Mouse (Mus musculus): ENCODE results near the gene Mctp2.

Mctp2 gene

DNA sequence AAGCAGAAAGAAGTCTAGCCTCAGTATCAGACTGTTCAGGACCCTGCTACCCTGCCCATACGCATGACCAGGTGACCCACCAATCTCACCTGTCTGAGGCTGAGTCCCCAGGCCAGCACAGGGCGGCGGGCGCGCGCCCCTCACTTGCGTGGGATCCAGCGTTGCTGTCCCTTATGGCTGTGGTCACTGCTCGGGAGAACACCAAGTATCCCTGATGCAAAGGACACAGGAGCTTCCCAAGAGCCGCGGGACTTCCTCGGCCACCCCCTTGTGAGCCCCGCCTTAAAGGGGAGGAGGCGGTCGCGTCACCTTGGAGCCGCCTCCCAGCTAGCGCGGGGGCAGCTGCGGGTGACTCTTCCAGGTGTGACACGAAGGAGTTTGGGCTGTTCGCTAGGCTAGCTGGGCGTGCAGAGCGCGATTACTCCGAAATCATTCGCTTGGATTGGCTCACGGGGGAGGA is at the start of gene Mctp2:
TSS of gene Mctp2 (minus strand) at position 227 of the 460 bp plus-strand sequence.
- in situ Hi-C loops (cut with MboI, MseI): loop anchor here (10.0 kb wide), 1 partner anchor 1218 kb away; no protein-coding TSS in a partner anchor

DNA sequence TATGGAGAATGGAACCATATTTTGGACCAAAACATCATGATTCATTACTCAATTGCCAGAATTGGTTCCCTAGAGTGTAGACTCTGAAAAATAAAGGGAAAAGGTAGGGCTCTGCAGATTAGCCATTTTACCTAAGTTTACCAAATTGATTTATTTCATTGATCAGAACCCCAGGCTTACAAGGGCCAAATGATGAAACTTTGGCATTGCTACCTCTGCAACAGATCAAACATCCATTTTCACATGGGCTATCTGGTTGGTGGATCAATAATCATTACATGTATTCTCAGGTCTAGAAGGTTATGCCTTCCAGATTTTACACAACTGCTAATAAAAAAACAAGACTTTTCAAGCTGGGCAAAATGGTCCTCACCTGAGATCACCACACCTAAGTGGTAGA is 39.5 kb upstream of the Mctp2 start:
- in situ Hi-C loops (cut with MboI, MseI): no loop called here

DNA sequence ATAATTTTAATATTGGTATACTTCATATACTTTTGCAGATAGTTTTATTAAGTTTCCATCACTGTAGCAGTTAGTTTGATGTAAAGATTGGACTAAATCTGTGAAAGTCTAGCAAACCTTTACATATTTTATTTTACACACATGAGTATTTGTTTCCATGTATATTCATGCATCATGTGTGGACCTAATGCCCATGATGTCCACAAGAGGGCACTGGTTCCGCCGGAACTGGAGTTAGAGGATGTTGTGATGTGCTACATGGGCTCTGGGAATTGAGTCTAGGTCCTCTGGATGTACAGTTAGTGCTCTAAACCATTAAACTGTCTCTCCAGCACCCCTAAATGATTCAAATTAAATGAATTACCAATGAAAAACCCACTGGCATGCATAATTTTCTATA is 37.3 kb upstream of the Mctp2 start:
- in situ Hi-C loops (cut with MboI, MseI): no loop called here

DNA sequence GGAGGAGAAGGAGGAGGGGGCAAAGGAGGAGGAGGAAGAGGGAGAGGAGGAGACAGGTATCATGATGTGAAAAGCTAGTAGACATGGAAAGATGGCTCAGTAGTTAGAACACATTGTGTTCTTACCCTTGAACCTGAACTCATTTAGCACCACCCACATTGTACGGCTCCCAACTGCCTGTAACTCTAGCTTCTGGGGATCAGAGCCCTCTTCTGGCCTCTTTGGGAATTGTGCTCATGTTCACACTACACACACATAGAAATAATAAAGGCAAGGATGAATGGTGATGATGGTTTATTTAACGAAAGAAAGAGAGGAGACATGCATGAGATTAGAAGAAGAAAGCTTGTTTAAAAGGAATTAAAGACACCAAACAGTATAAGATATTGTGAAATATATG is 36.4 kb upstream of the Mctp2 start:
- in situ Hi-C loops (cut with MboI, MseI): no loop called here

DNA sequence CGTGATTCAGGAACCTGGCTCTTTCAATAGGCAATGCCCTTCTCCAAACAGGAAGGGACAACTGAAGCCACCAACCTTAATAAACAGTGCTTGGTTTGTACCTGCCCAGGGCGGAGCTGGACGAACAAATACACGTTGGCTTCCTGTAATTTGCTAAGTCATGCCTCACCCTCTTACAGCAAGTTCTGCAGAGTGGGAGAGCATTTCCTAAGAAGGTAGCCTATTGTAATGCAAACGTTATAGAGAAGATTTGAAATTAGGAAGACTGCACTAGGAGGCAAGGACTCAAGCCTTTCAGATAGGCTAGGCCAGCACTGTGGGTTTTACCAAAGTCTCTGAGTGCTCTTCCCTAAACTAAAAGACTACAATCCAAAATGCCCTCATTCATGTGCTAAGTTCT is 19.6 kb upstream of the Mctp2 start:
- in situ Hi-C loops (cut with MboI, MseI): no loop called here

DNA sequence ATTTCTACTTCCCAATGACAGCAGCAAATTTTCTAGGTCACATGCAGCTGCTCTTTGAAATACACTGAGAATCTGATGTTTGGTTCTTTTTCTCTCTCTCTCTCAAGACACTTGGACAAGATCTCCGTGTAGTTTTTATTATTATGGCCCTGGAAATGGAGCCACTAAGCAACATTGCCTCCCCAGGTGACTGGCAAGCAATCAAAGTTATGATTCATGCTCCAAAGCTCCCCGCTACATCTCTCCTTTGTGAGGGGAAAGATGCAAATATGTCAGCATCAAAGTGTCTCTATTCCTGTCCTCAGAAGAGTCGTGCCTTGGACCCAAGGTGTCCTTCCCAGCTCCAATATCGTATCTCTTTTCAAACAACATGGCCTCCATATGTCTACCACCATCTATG is 14.5 kb upstream of the Mctp2 start:
- in situ Hi-C loops (cut with MboI, MseI): no loop called here

DNA sequence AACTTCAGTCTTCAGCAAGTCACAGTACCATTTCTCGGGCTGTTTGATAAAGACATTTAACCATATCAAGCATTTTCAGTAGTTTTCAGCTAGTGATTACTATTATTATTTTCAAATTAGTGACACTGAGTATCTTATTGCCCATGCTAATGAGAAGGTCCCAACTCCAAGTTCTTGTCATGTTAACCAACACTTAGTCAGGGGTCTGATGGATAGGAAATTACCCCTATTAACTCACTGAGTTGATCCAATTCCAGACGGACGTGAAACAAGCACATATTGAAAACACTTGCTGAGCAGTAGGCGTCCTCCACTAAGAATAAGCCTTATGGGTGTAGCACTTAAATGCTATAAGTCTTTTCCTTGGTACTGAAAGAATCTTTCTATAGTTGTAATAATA is 14.0 kb upstream of the Mctp2 start:
- in situ Hi-C loops (cut with MboI, MseI): no loop called here

DNA sequence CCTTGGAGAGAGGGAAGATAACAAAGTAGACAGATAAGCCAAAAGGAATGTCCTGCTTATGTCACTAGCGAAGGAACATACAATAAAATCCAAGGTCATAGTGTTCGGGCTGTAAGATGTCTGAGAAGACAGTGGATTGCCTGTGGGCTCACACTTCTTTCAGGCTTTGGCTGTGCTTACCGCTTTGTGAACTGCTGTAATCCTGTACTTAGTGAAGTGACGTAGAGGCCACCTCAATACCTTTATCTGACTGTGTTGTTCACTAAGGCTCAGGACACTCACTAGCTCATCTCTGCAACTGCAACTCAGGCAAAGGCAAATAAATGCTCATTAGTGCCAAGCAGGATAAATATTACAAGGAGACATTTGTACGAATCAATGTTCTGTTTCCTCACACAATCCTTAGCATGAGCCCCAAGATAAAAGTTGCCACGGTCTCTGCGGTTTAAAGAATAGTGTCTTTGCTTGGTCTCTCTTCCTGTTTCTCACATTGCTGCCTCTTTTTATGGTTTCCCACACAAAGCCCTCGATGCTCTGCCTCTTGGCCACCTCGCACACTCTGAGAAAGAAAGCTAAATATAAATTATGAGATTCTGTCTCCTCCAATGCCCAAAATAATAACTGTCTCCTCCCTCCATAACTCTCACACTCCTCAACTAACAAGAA is 8.1 kb upstream of the Mctp2 start:
- in situ Hi-C loops (cut with MboI, MseI): no loop called here

DNA sequence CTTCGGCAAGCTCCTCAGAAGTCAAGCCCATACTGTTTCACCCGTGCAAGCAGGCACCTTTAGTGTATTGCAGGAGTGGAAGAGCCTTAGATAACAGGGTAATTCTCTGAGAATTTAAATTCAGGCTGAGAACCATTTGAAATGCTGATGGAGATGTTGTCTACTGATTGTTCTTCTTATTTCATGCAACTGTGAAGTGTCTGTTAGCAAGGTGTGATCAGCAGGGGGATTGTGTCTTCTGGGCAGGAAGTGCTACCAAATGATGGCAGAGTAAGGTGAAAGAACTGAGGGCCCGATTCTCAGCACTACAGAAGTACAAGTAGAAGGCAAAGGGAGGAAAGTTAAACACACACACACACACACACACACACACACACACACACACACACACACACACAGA is 7.5 kb upstream of the Mctp2 start:
- in situ Hi-C loops (cut with MboI, MseI): no loop called here

DNA sequence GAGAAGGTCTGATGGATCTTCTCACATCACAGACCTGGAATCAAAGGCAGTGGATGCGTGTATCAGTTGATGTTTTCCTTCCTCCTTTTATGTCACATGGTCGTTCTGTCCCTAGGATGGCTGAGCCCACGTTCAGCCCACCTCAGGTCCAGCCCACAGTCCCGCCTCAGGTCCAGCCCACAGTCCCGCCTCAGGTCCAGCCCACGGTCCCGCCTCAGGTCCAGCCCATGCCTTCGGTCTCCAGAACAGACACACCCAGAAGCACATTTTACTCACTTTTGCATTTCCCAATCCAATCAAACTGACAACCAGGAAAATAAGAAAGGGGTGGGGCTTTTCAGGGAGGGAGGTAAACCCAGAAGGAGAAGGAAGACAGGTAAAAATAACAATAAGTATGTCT is 5.2 kb upstream of the Mctp2 start:
- in situ Hi-C loops (cut with MboI, MseI): no loop called here

DNA sequence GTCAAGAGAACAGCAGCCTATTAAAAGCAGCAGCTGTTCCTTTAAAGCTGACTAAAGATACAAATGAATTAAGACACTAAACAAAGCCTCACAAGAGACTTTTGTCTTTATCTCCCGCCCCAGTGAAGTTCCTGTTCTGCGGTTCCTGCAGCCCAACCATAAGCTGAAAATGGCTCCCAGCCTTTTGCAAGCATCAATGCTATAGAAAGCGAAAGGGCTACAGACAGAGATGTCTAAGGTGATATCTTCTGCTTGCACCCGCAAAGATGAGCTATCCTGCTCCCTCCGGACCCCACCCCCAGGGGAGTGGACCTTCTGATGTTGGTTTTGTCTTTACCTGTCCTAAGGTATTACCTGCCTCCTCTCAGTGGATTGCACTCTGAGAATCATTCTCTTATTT is 1.7 kb upstream of the Mctp2 start:
- in situ Hi-C loops (cut with MboI, MseI): loop anchor here (10.0 kb wide), 1 partner anchor 1217 kb away; no protein-coding TSS in a partner anchor

DNA sequence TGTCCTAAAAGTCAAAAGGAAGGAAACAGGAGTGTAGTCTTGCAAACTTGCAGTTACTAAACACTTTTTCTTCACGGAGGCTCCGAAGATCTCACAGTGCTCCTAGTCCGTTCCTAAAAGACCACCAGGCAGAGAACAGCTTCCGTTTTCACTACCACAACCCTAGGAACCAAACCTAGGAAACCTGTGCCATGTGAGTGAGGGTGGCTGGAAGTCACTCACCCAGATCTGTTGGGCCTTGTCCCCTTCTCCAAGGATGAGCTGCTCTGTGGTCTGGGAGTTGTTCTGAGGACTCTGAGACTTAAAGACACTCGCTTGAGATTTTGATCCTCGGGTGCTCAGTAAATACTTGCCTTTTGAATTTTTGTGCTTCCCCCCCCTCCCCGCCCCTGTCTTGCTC is 439 bp upstream of the Mctp2 start:
- in situ Hi-C loops (cut with MboI, MseI): loop anchor here (10.0 kb wide), 1 partner anchor 1218 kb away; no protein-coding TSS in a partner anchor

DNA sequence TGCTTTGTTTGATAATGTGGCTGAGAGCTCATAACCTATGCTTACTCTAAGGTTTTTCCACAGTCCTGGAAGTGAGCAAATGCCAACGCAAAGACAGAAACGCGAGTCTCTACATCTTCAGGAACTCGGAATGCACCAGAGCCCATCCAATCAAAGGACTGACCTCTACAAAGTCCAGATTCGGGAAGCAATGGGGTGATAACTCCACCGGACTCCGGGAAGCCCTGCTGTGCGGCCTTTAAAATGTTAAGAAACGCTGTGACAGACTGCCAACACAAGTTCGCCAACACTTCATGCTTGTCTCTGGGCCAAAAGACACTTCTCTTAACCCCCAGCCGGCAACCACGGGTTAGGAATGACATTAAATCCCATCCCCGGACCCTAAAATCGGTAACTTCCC is 437 bp downstream of the Mctp2 start:
- in situ Hi-C loops (cut with MboI, MseI): loop anchor here (10.0 kb wide), 1 partner anchor 1219 kb away; no protein-coding TSS in a partner anchor

DNA sequence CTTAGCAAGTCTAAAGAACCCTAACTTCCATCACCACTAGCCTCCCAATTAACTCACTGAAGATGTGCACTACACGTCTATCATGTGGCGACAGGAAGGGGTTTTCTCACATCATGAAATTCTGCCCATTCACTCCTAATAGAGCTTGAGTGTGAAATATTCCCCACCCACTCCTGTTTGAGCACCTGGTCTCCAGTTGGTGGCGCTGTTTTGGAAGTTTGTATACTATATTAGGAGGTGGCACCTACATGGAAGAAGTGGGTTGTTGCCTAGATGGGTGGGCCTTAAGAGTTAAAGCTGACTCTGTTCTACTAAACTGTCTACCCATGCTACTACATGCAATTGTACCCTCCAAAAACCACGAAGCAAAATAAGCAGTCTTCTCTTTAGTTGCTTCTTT is 4.7 kb downstream of the Mctp2 start:
- in situ Hi-C loops (cut with MboI, MseI): loop anchor here (10.0 kb wide), 1 partner anchor 1223 kb away; no protein-coding TSS in a partner anchor

DNA sequence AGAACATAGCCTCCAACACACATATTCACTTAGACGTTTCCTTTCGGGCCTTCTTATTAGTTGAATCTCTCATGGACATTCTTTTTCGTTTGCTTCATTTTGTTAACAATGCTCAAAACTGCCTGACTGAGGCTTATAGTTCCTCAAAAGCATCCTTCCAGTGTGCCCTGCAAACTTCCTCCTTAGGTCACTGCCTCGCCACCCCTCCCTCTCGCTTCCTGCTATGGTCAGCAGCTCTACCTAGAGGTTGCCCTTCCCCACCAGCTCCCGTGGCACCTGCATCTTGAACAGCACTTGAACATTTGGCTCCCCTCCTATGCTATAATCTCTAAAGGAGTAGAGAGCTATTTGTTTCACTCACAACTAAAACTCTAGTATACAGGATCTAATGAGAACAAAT is 6.7 kb downstream of the Mctp2 start:
- in situ Hi-C loops (cut with MboI, MseI): loop anchor here (10.0 kb wide), 1 partner anchor 1225 kb away; no protein-coding TSS in a partner anchor

DNA sequence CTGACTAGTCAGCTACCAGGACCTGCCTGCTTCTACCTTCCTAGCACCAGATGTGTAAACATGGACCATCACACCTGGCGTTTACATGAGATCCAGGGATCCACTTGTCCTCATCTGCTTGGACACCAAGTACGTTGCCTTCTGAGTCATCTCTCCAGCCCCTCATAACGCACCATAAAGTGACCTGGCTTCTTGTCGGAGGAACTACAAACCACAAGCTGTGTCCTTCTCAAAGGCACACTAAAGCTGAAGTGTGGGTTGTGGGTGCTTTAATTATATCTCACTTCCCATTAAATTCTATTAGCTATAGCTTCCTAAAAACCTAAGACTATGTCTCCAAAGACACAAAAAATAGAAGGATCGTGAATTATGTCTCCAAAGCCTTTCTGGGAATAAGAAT is 9.4 kb downstream of the Mctp2 start:
- in situ Hi-C loops (cut with MboI, MseI): no loop called here

DNA sequence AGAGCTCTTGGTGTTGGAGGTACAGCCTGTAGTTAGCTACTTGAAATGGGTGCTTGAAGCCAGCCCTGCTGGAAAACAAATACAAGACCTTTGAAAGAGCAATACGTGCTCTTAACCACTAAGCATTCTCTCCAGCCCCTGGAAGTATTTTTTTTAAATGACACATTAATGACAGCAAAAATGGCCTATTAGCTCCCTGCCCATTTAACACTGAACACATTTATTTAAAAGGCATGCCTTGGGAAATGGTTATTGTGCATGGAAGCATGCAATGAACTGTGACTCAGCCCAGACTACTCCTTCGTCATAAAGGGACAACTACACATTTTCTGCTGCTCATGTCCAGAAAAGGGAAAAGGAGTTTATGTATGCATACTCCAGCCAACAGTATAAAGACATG is 10.2 kb downstream of the Mctp2 start:
- in situ Hi-C loops (cut with MboI, MseI): no loop called here

DNA sequence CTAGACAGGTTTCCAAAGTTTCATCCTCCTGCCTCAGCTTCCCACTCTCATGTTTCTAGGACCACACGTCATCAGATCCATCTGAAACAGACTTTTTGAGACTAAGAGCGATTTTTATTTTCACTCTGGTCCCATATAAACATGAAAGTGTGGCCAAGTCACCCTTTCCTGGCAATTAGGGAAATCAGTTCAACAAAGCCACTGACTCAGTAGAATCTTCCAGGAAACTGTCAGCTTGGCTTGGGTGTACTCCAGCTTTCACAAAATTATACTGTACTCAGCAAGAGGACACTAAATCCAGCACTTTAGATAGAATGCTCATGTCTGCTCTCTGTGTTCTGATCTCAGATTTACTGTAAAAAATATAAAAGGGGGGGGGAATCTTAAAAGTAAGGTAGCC is 11.5 kb downstream of the Mctp2 start:
- in situ Hi-C loops (cut with MboI, MseI): no loop called here

DNA sequence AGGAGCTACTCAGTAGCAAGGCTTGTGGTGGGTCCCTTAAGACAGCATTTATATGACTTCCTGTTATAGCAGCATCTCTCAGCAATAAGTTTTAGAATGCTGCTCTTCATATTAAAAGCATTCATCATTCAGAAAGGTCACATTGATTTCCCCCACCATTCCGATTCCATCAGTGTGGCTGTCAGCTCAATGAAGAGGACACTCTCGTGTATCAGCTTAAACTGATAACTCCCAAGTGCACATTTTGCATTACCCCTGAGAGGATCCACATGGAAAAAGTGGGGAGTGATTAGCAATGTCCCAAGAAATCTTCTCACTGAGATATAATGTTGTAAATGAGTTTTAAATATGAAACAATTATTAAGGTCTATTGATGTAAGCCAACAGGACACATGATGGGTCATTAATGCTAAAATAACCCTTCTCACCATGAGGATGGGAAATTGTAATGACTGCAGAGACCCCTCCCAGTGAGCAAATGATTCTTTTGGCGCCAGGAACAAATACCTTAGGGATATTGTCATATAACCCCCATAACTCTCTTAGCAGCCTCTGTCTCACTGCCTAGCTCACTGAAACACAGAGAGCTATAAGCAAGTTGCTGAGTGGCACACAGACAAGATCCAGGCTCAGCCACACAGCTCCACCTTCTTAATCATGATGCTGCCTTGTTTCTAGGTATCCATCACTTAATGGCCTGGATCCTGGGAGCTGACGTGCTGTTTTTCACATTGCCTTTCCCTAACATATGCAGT is 12.4 kb downstream of the Mctp2 start:
- in situ Hi-C loops (cut with MboI, MseI): no loop called here

DNA sequence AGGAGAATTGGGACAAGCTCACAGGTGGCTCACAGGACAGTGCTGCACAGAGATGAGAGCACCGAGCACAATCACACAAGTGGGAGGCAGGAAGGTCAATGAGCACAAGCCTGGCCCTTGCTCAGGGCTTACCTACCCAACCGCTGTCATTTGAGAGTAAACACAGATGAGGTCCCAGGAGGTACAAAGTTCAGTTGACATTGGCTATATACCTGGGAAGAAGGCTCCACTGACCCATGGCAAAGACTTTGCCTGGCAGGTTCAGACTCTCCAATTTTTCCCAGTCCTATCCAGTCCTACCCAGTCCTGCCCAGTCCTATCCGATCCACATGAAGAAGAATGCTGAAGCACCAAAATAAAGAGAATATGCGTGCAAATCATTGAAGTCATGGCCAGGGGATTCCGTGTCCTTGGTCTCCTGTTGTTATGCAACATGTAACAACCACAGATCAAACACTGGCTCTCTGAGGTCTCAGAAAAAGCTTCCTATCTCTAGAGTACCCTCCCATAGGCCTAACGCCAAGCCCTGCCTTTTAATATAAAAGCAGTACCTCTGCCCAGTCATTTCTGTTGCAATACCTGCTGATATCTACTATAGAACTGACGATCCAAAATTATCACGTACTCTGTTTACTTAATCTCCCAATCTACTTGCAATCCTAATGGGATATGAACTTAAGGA is 14.0 kb downstream of the Mctp2 start:
- in situ Hi-C loops (cut with MboI, MseI): no loop called here

DNA sequence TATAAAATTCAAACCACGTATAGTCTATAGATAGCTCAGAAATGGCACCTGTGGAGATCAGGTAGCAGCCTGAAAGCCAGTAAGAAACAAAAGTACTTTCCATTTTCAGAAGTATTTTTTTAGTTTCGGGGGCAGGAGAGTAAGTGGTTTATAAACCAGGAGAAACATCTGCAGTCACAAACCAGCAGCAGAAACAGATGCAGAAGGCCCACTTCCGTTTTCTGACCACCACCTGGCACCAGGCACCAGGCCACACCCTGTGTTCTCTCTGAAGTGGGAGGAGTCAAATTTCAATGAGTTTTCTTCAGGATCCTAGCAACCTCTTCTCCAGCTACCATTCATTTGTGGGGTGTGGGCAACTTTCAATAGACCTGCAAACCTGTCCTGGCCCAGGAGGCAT is 25.7 kb downstream of the Mctp2 start:
- in situ Hi-C loops (cut with MboI, MseI): no loop called here

DNA sequence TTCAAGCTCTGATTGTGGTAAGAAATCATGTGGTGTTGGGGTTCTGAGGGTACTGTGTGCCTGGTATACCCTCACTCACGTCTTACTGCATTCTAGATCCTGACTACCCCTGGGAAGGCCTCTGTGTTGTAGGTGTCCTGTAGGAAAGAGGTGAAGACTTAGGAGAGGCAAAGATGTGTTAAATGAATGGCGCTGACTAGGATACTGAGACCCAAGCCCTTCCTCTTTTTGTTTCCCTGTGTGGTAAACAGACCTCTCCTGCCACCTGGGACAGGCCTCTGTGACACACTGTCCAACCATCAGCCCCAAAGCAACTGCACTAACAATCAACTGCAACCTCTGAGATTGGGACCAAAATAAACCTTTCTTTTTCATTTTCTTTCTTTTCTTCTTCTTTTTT is 28.0 kb downstream of the Mctp2 start:
- in situ Hi-C loops (cut with MboI, MseI): no loop called here
